Mouse (Mus musculus) small intestine, adult 2 months (tissue): Measurements from ENCODE around the gene Nkx1-2.

Source experiments
- CTCF ChIP-seq: fragments of 200-500 bp; IDR thresholded peaks from 2 replicates; pipeline ENCODE4 v1.5.1; 2012; ENCODE audit warnings: low read depth, mild to moderate bottlenecking, control low read depth, inconsistent platforms, low read length, moderate library complexity, mixed read lengths; ENCODE audit not compliant: insufficient replicate concordance, insufficient read length; ENCODE audit errors: extremely low read depth
- POLR2A ChIP-seq: fragments of 200-500 bp; IDR thresholded peaks from 2 replicates; pipeline ENCODE4 v1.6.1; 2012; ENCODE audit warnings: low read depth, mild to moderate bottlenecking, control low read depth, inconsistent platforms, low read length, moderate library complexity

- no peak for TF ChIP-seq CTCF
- no peak for TF ChIP-seq POLR2A
Measured at GRCm38 (mm10) chr7:132641606-132642005, 42.2 kb upstream of the Nkx1-2 start.
